In genomic region chr2:11762541-11762940, GRCm38 (mm10) we compare ENCODE assay signal across 16 mouse cellular contexts.
"Had no signal": no experiment of that assay in that cellular context is flagged by ENCODE, and none has a peak within 500 bp of the region (broad histone marks: within the 10 kb centered on the region; RNA-seq: fewer than 3 reads in every experiment).

No protein-coding gene starts in this region.

- ATAC-seq: liver, embryonic 12.5 days; liver, postnatal 0 days; lung, postnatal 0 days; midbrain, embryonic 13.5 days; midbrain, embryonic 15.5 days; midbrain, embryonic 16.5 days had no signal

- DNase-seq: left cerebral cortex, postnatal 4 days; liver; liver, embryonic 13.5 days; liver, postnatal 0 days; lung, adult 18-20 months; lung, adult 2 months; lung, embryonic 14.5 days; lung, postnatal 10 days; lung, postnatal 36 days; lung, postnatal 4 days; midbrain, embryonic 14.5 days had no signal
